15 mouse cellular contexts compared by ENCODE assay signal in genomic region chr7:65742857-65743256, GRCm38 (mm10).
"Had no signal": no experiment of that assay in that cellular context is flagged by ENCODE, and none has a peak within 500 bp of the region (broad histone marks: within the 10 kb centered on the region; RNA-seq: fewer than 3 reads in every experiment).

No protein-coding gene starts in this region.

- H3K36me3 ChIP-seq: neural tube, embryonic 15.5 days; stomach, embryonic 15.5 days had no signal

- H3K9me3 ChIP-seq: neural tube, embryonic 15.5 days; stomach, embryonic 15.5 days had no signal

- H3K4me3 ChIP-seq: neural tube, embryonic 15.5 days; stomach, embryonic 15.5 days had no signal

- H3K4me1 ChIP-seq: neural tube, embryonic 15.5 days; stomach, embryonic 15.5 days had no signal

- H3K4me2 ChIP-seq: neural tube, embryonic 15.5 days; stomach, embryonic 15.5 days had no signal

- H3K9ac ChIP-seq: neural tube, embryonic 15.5 days; stomach, embryonic 15.5 days had no signal

- H3K27me3 ChIP-seq: neural tube, embryonic 15.5 days; stomach, embryonic 15.5 days had no signal

- H3K27ac ChIP-seq: neural tube, embryonic 15.5 days; stomach, embryonic 15.5 days; stomach, postnatal 0 days had no signal

- DNase-seq: retina, postnatal 1 day; right cerebral cortex, adult 18-20 months; right cerebral cortex, postnatal 14 days; right cerebral cortex, postnatal 25 days; right cerebral cortex, postnatal 4 days; spleen, adult 18-20 months; thymus, adult 18-20 months; thymus, adult 2 months; thymus, postnatal 14 days; thymus, postnatal 25 days; thymus, postnatal 36 days; thymus, postnatal 4 days had no signal
